Mouse (Mus musculus) liver, postnatal 0 days (tissue): ENCODE results near the gene Sap18b. TPM values are rescaled to one million over a fixed set of nuclear protein-coding genes. Genes with fewer than 3 reads are reported as not detected.

Experiments used
- ATAC-seq: fragments of 200-750 bp; cut with Nextera tagmentation; 2 replicates; pipeline ENCODE4 v1.8.0; 2017; ENCODE audit warnings: mild to moderate bottlenecking, moderate library complexity
- DNase-seq: peaks from one replicate; pipeline ENCODE4 v3.0.0-alpha.2; 2016
- H3K27ac ChIP-seq: fragments of 300-500 bp; sonication (generic); 2 replicates; pipeline ENCODE4 v1.5.1; 2014; ENCODE audit warnings: antibody characterized with exemption, moderate library complexity, mild to moderate bottlenecking, low read depth
- H3K27me3 ChIP-seq: fragments of 300-500 bp; sonication (generic); 2 replicates; pipeline ENCODE4 v1.6.1; 2014; ENCODE audit warnings: low read length, control low read depth, mixed read lengths; ENCODE audit not compliant: insufficient read depth
- H3K36me3 ChIP-seq: fragments of 300-500 bp; sonication (generic); replicated peaks from 2 replicates; pipeline ENCODE4 v1.6.1; 2014; ENCODE audit warnings: mild to moderate bottlenecking, control low read depth, low read length, moderate library complexity, mixed read lengths; ENCODE audit not compliant: insufficient read depth
- H3K4me1 ChIP-seq: fragments of 300-500 bp; sonication (generic); 2 replicates; pipeline ENCODE4 v1.6.1; 2014; ENCODE audit warnings: antibody characterized with exemption, mild to moderate bottlenecking, control low read depth; ENCODE audit not compliant: insufficient read depth
- H3K4me2 ChIP-seq: fragments of 300-500 bp; sonication (generic); 2 replicates; pipeline ENCODE4 v1.6.1; 2014; ENCODE audit warnings: low read depth, mild to moderate bottlenecking, low read length, moderate library complexity, mixed read lengths
- H3K4me3 ChIP-seq: fragments of 300-500 bp; sonication (generic); 2 replicates; pipeline ENCODE4 v1.5.1; 2014; ENCODE audit warnings: low read depth, low read length
- H3K9ac ChIP-seq: fragments of 300-500 bp; sonication (generic); replicated peaks from 2 replicates; pipeline ENCODE4 v1.6.1; 2014; ENCODE audit warnings: mild to moderate bottlenecking, moderate library complexity
- H3K9me3 ChIP-seq: fragments of 300-500 bp; sonication (generic); 2 replicates; pipeline ENCODE4 v1.6.1; 2016; ENCODE audit warnings: mild to moderate bottlenecking, control low read depth, low read length, mixed read lengths
- CTCF ChIP-seq: sonication (generic); IDR thresholded peaks from 2 replicates; pipeline ENCODE4 v1.5.1; 2016; ENCODE audit warnings: antibody characterized with exemption, low read depth
- EP300 ChIP-seq: IDR thresholded peaks from 2 replicates; pipeline ENCODE4 v1.6.1; 2016; ENCODE audit warnings: antibody characterized with exemption, low read depth, mild to moderate bottlenecking
- WGBS: fragments of 180-500 bp; shearing (Covaris S2); extraction: QIAGEN DNeasy Blood & Tissue Kit; methylation state at CpG from one replicate; pipeline ENCODE4 v1.1.7; 2014; ENCODE audit not compliant: insufficient replicate concordance; 5-methylcytosine and 5-hydroxymethylcytosine counted together
- polyA plus RNA-seq: library from polyadenylated mRNA; unstranded; fragments of >200 nt; fragmentation: Nextera tagmentation; extraction: Ambion mirVana; gene quantifications from 2 replicates; pipeline ENCODE4 v1.2.1, GENCODE M21; 2015

The Sap18b gene
- polyA plus RNA-seq, 1 experiment from 2014 or later = 290 TPM

- TF ChIP-seq EP300 (no peak), CTCF (no peak)
- Histone ChIP-seq H3K36me3 (no peaks in the 10 kb centered on the region), H3K27ac (no peak overlapping the region), H3K4me1 (no peaks in the 10 kb centered on the region), H3K27me3 (no peaks in the 10 kb centered on the region), H3K4me2 (no peak overlapping the region), H3K9me3 (no peaks in the 10 kb centered on the region), H3K4me3 (no peak overlapping the region), H3K9ac (no peak overlapping the region)
- 56% methylated on average over 6 of the region's 6 CpGs for WGBS
- no peak for DNase-seq
- no peak for ATAC-seq
These were observed 9.0 kb upstream of the Sap18b start for GRCm38 (mm10) chr8:95816044-95816708.

DNA sequence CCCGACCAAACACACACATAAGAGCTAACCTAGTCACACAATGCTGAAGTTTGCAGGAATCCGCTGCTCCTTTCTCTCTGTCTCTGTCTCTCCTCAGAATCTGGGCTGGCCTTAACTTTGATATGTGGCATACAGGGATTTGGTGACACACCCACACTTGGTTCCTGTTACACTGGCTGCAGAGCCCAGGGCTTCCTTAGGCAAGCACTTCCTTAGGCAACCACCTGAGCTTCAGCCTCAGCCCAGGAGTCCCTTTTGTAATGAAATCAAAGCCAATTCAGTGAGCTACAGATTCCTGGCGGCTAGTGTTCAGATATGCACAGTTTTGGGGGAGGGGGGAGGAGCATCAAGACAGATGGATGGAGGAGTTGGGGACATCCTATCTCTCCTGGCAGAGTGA, 7.5 kb upstream of the Sap18b start:
- H3K9me3 ChIP-seq = no peaks in the 10 kb centered on the region
- TF ChIP-seq EP300 = no peak
- H3K27me3 ChIP-seq = no peaks in the 10 kb centered on the region
- no peak overlapping the region for H3K9ac ChIP-seq
- H3K4me2 ChIP-seq = no peak overlapping the region
- WGBS = 79% methylated on average over 3 of the region's 3 CpGs
- no peaks in the 10 kb centered on the region for H3K36me3 ChIP-seq
- no peak overlapping the region for H3K4me3 ChIP-seq
- no peak overlapping the region for H3K27ac ChIP-seq
- H3K4me1 ChIP-seq = no peaks in the 10 kb centered on the region
- ATAC-seq (no peak), DNase-seq (no peak)

DNA sequence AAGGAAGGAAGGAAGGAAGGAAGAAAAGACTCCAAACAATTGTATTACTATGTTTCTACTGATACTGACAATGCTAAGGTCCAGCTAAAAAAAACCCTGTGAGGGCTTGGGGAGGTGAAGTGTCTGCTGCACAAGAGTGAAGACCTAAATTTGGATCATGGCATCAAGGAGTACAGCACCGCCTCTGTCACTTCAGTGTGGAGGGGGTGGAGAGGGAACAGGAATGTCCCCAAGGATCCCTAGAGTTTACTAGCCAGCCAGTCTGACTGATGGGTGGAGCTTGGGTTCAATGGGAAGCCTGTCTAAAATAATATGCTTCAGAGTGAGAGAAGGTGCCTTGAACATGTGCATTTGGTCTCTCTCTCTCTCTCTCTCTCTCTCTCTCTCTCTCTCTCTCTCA, 6.9 kb upstream of the Sap18b start:
- H3K4me2 ChIP-seq = no peak overlapping the region
- no peak overlapping the region for H3K9ac ChIP-seq
- H3K4me1 ChIP-seq = no peaks in the 10 kb centered on the region
- ATAC-seq = no peak
- H3K27ac ChIP-seq = no peak overlapping the region
- no peaks in the 10 kb centered on the region for H3K36me3 ChIP-seq
- WGBS = 59% methylated on average over 1 of the region's 1 CpGs
- no peak for DNase-seq
- no peaks in the 10 kb centered on the region for H3K27me3 ChIP-seq
- TF ChIP-seq CTCF (no peak), EP300 (no peak)
- H3K4me3 ChIP-seq = no peak overlapping the region
- H3K9me3 ChIP-seq = no peaks in the 10 kb centered on the region

DNA sequence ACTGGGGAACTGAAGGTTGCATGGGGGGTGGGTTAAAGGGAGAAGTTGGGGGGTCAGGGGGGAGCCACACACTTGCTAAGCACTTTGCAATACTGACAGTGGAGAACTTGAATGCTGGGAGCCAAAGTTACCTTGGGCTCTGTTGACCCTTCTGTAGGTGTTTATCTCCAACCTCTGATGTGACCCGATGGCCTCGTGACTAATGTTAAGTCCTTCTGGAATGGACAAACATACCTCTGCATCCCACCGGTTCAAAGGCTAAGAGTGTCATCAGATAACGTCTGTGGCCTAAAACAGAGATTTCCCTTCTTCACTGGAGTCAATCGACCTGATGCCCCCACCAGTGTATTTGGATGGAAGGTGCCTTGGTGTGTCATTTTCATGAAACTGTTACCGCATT, 3.9 kb upstream of the Sap18b start:
- DNase-seq (no peak), ATAC-seq (peak; percentile 92)
- no peaks in the 10 kb centered on the region for H3K36me3 ChIP-seq
- no peak overlapping the region for H3K4me3 ChIP-seq
- 60% methylated on average over 6 of the region's 6 CpGs for WGBS
- no peaks in the 10 kb centered on the region for H3K9me3 ChIP-seq
- no peaks in the 10 kb centered on the region for H3K4me1 ChIP-seq
- no peaks in the 10 kb centered on the region for H3K27me3 ChIP-seq
- peak overlapping the region; percentile 58 for H3K27ac ChIP-seq
- no peak overlapping the region for H3K4me2 ChIP-seq
- no peak overlapping the region for H3K9ac ChIP-seq
- TF ChIP-seq EP300 (no peak), CTCF (no peak)

- 68% methylated on average over 5 of the region's 5 CpGs for WGBS
These were observed 3.0 kb upstream of the Sap18b start for GRCm38 (mm10) chr8:95822096-95822495.

DNA sequence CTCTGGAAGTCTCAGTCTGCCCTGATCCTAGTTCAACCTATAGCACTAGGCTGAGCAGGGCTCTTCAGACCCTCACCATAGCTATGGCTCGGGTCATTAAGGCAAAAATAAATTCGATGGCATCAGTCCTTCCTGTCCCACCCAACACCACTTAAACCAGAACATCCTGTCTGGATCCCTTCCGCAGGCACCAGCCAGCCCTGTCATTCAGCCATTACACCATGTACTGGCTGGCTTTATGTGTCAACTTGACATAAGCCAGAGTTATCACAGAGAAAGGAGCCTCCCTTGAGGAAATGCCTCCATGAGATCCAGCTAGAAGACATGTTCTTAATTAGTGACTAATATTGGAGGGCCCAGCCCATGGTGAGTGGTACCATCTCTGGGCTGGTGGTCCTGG, 2.4 kb upstream of the Sap18b start:
- Histone ChIP-seq H3K9me3 (no peaks in the 10 kb centered on the region), H3K4me2 (no peak overlapping the region), H3K9ac (no peak overlapping the region), H3K27me3 (no peaks in the 10 kb centered on the region), H3K36me3 (no peaks in the 10 kb centered on the region), H3K4me1 (no peaks in the 10 kb centered on the region), H3K4me3 (no peak overlapping the region), H3K27ac (no peak overlapping the region)
- 61% methylated on average over 3 of the region's 3 CpGs for WGBS
- ATAC-seq (no peak), DNase-seq (no peak)
- TF ChIP-seq CTCF (no peak), EP300 (no peak)

More at GRCm38 (mm10) chr8:95822096-95822495, 3.0 kb upstream of the Sap18b start:
- DNase-seq = no peak
- ATAC-seq = no peak
- Histone ChIP-seq H3K27ac (peak overlapping the region; percentile 49; the same call in 1 of the 2 replicates), H3K4me2 (no peak overlapping the region), H3K9ac (no peak overlapping the region), H3K27me3 (no peaks in the 10 kb centered on the region), H3K4me1 (no peaks in the 10 kb centered on the region), H3K4me3 (no peak overlapping the region), H3K9me3 (no peaks in the 10 kb centered on the region), H3K36me3 (no peaks in the 10 kb centered on the region)
- no peak for TF ChIP-seq CTCF
- TF ChIP-seq EP300 = no peak
